Mouse (Mus musculus) adrenal gland, adult 2 months (tissue): ENCODE measurements around the gene C1qtnf1. TPM values are rescaled to one million over a fixed set of nuclear protein-coding genes. Genes with fewer than 3 reads are reported as not detected.

ENCODE experiments used
- DNase-seq: peaks from one replicate; pipeline ENCODE4 v3.0.0; 2021
- polyA plus RNA-seq: library from polyadenylated mRNA; depleted of rRNA; stranded (reverse); fragments of >200 nt; gene quantifications from 2 replicates; pipeline ENCODE4 v1.2.3, GENCODE M21; 2012
- total RNA-seq, 2 experiments: library from RNA; stranded (reverse); gene quantifications; 2 replicates each; pipeline ENCODE4 v1.2.3; 2021

Gene C1qtnf1
- total and polyA plus RNA-seq, 3 experiments = 14.8 to 24.8 (median 17.9) TPM

DNA sequence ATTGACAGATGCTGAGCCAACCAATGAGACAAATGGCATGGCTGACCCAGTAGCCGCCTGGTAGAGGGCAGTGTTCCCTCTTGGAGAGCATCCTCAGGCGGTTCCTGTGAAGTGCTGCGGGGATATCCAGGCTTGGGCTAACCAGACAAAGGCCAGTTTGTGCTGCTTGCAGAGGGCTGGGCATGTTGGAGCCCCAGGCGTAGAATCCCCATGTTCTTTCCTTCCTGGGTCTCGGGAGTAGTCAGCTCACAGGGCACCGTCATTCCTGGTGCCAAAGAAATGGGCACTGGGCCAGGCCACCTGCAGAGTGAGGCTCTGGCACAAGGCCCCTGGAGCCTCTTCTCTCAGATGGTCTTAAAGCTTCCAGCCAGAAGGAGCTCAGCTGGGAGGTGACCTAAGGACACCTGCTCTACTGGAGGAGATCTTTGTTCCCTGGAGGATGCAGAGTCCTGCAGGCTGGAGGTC is 8.5 kb downstream of the C1qtnf1 start:
- no peak for DNase-seq

DNA sequence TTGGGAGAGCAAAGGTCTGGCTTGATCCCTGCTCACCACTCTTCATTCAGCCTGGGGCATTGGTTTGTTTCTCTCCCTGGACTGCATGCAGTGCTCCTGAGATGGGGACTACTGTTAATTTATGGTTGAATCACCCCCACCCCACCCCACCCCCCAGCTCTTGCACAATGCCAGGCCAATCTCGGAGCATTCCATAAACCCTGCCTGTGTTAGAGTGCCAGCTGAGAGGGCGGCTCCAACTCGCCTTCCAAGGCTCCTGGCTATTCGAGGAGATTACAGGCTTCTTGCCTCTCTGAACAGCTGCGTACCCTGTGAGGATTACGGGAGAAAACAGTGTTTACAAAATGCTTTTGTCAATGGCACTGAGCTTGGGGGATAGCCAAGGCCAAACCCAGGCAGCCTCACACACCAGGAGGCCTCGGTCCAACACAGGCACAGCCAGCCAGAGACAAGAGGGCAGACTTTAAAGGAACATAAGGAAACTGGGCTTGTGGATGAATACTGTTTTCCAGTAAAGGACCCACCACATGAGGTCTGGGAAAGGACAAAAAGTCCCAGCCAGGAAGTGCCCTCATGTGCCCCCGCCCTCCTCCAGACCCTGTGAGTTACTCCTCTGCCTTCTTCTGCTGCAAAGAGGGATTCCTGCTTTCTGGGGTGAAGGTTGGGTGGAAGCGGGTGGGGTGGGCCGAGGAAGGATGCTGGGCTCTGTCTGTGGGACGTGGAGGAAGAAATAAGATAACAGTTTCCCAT is 10.8 kb downstream of the C1qtnf1 start:
- peak; percentile 65 for DNase-seq

DNA sequence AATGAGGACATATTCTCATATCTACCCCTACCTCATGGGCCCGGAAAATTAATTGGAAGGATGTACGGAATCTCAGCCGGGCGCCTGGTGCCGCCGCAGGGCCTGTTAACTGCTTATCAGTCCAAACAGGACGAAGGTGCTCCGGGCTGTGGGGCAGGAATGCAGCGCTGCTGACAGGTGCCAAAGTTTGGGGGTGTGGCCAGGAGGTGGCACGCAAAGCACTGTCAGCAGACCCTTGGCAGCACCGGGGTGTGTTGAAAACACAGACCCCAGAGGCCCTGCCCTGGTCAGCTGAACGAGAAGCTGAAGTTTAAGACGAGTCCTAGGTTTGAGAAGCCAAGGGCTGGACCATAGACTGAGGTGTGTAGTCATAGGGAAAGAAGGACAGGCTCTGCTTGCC is 14.7 kb downstream of the C1qtnf1 start:
- DNase-seq = no peak

GRCm38 (mm10) chr11:118443201-118443970 is 15.4 kb downstream of the C1qtnf1 start:
- peak; percentile 62 for DNase-seq

- DNase-seq = peak; percentile 72
Observed at GRCm38 (mm10) chr11:118445843-118446242, 17.8 kb downstream of the C1qtnf1 start.

DNA sequence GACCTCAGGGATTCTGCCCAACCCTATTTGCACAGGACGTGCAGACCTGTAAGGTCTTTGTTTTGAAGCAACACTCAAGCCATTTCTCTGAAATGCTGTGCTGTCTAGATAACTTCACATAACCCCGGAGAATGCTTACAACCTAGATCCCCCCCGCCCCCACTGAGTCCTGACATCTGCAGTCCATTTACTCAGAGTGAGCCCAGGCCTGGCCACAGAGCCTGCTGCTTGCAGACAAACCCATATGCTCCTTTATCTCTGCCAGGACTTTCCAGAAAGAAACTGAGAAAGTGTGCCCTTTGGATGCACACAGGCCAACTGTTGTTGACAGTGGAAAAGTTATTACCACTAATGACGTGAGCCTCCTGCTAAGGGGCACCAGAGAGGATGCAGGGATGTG is 19.3 kb downstream of the C1qtnf1 start:
- DNase-seq = no peak

DNA sequence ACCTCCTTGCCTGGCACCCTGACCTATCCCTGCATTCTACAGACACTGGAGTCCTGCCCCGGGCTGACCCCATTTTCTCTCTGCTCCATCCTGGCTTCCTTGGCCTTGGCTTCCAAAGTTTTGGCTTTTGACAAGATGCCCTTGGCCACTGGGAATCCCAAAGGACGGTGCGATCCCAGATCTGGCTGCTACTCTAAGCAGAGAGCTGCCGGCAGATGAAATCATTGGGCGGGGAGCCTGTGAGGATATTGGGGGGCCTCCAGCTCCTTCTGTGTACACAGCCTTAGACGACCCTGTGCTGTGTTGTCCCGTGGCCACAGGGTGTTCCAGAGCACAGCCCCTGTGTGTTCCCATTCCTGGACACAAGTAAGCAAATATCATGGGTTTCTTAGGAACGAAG is 20.4 kb downstream of the C1qtnf1 start:
- DNase-seq = peak; percentile 36

DNA sequence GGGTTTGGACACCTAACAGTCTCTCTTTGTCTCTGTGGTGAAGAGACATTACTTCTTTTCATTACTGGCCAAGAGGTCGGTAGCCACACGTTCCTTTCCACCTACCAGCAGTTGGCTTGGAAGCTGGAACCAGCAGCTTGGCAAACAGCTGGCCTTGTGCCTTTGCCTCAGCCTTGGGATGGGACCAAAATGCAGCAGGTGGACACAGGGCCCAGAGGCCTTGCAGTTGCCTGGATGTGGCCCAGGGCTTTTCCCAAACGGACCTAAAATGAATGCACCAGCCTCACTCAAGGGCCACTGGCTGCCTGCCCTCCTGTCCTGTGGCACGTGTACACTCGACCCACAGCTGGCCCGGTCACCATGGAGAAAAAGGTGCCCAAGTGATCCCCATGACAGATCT is 23.2 kb downstream of the C1qtnf1 start:
- peak; percentile 53 for DNase-seq

DNA sequence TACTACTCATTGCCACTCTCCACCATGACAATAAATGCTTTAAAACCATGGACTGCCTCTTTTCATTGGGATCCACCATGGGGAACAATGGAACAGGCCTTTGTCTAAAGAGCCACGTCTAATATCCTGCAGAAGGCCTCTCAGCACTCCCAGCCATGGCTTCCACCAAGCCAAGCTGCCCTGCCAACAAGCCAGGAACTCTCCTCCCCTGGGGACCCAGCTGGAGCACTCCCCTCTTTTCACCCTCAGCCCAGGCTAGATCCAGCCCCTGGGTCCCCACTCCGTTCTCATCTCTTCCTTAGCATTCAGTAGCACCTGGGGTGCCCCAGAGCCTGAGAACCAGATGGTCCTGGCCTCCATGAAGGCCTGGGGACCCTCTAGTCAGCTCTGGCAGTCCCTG is 25.0 kb downstream of the C1qtnf1 start:
- no peak for DNase-seq

GRCm38 (mm10) chr11:118453886-118454671 is 26.1 kb downstream of the C1qtnf1 start:
- DNase-seq = no peak

DNA sequence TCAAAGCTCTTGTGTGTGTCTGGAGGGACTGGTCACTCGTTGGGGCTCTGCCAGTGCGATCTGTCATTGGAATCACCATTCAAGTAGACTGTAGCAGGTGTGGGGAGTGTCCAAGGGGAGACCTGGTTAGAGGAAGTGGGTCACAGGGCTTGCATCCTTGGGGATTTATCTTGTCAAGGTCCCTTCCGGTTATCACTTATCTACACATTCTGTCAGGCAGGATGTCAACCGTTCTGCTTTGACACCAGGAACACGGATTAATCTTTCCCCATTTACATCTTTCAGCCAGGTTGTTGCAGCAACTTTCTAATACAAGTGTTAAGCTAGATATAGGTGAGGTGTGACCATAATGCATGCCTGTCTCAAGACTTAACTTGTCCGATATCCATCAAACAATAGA is 27.8 kb downstream of the C1qtnf1 start:
- no peak for DNase-seq

GRCm38 (mm10) chr11:118456937-118457336 is 28.9 kb downstream of the C1qtnf1 start:
- DNase-seq = peak; percentile 34

DNA sequence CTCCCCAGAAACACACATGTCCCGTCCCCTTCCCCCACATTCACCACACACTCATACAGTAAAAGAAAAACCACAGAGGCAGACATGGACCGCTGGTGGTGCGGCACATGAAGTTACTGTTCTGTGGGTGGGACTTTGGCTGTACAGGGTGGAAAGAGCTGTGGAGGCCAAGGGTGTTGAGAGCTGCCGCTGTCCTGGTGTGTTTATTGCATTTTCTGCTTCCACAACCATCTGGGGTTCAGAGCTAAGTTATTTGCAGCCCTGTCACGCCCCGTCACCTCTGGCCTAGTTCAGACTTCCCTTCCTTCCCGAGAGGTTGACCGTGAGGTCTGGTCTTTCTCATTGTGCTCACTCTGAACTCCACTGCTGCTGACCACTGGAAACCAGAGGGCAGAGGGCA is 31.0 kb downstream of the C1qtnf1 start:
- peak; percentile 45 for DNase-seq

DNA sequence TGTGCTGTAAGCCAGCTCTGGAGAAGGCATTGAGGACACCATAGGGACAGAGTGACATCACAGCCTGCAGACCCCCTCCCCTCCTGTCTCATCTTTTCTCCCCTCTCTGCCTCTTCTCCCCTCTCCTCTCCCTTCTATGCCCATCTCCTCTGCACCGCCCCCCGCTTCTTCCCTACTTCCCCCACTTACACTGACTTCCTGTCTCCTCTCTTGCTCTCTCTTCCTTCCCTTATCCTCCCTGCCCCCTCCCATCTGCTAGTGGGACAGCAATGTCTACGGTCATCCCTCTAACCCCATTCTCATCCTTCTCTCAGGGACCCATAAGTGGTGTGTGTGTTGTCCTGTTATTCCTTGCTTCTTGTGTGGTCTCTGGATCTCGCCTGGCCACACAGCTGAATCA is 31.5 kb downstream of the C1qtnf1 start:
- no peak for DNase-seq

DNA sequence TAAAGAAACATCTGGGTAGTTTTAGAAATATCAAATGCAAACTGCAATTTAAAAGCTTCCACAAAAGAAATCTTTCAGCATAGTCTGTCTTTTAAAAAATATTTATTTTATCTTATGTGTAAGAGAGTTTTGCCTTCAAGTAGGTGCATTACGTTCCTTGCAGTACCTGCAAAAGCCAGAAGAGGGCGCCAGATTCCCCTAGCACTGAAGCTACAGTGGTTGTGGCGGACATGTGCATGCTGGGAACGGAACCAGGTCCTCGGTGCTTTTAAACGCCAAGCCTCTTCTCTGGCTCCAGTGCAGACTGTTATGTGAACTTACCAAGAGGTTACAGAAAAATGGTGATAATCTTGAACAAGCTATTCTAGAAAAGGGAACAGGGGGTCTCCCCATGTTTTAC is 32.3 kb downstream of the C1qtnf1 start:
- no peak for DNase-seq

DNA sequence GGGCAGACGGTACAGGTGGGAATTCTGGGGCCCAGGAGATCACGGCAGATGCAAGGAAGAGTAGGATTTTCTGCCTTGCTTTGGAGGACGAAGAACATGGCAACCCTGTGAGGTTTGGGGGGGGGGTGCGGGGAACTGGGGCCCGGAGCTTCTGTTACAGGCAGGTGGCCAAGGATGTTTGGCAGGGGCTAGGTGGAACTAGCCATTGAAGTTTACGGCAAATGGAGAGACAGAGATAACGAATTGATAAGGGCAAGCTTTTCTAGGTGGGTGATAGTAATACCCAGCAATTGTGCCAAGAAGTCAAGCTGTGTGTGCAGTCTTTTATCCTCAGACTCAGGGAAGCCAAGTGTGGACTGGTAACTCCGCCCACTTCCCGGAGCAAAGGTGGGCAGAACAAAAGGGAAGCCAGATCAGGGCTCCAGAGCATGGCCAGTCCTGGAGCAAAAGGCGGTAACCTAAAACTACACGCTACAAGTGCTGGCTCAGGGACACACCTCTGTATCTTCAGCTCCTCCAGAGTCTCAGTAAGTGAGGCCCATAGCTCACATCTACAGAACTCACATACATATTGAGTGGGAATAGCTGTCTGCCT is 39.5 kb downstream of the C1qtnf1 start:
- DNase-seq = no peak

DNA sequence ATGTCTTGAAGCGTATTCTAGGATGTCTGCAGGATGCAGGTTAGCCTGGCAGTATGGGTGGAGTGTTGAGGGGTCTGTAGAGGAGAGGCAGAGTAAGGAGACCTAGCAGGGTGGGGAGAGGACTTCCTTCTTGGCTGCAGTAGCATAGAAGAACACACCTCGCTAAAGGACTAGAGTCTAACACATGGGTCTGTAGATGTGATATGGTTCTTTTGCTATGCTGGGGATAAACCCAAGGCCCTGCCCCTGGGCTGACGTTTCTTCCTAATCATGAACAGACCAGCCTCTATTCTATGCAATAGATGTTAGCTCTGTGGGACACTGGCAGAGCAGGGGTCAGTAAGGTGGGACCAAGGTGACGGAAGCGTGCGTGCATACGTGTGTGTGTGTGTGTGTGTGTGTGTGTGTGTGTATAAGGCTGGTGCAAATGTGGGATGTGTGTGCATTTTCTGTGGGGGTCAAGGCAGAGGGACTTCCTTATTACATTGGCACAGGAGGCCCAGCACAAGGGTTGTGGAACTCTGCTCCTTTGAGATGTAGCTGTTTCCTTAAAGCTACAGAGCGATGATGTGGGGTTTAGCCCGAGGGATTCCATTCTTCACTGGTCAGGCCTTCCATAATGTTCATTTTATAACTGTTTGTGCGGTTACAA is 41.6 kb downstream of the C1qtnf1 start:
- no peak for DNase-seq

DNA sequence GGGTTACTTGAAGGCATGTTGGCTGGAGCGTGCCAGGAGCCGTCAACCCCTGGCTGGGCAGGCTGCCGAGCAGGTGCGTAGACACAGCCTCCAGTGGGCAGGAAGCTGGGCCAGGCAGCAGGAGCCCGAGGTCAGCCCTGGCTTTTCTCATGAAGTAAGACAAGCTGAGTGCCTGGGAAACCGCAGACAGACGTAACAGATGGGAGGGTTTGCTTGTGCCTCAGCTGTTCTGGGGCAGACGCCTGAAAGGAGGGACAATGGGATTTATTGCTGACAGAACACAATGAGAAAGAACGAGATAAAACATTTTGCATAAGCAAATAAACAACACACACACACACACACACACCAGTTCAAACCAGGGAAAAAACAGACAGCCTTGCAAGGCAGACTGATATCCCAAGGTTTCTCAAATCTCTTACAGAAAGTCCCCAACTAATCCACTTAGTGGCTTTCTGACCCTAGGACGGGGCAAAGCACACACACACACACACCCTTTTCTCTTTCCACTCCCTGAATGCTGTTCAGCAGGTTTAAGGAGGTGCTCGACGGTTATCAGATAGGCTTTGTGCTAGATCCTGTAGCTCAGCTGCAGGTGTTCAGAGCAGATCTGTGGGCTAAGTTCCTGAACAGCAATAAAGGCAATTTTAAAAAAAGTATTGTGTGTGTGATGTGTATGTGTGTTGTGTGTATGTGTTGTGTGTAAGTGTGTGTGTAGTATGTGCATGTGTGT is 42.4 kb downstream of the C1qtnf1 start:
- DNase-seq = no peak

DNA sequence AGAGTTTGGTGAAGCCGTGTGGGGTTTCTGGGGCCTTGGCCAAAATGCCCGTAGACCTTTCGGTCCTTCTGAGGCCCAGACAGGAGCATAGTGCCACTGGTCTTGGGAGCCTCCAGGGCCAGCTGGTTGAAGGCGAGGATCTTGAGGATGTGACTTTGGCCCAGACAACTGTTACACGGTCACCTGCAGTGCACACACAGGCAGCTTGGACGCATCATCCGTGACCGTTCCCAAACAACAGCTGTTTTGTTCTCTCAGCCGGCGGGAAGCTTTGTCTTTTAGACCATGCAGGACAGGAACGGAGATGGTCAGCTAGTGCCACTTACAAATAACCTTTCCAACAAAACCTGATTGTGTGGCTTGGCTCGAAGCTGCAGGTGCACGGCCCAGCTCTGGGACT is 43.7 kb downstream of the C1qtnf1 start:
- no peak for DNase-seq

GRCm38 (mm10) chr11:118473161-118473560 is 45.2 kb downstream of the C1qtnf1 start:
- no peak for DNase-seq
